ENCODE assay signal across 8 mouse cellular contexts in the genomic region with DNA sequence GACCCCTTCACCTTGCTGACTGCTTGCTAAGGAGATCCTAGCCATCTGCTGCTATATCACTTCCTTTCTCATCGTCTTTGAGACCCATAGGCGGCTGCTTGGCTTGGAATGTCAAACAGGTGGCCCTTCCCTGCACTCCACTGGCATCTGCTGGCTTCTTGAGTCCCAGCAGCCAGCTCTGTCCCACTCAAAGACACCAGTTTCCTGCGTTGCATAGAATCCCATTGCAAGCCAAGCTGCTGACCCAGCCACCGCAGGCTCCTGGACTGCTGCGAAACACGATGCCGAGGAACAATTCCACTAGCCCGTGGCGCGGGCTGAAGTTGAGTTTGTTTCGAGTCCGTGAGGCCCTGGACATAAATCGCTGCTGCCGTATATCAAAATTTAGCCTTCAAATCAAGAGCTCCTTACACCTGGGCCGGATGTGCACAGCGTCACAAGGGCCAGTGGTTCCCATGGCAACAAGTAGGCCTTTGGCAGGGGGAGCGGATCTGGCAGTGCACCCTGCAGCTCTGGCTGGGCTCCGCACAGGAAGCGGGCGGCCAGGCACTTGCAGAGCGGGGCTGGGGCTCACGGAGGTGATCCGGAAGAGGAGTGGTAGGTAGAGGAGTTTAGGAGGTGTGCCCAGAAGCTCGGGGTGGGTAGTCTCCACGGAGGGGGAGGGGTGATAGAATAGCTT. TPM values are rescaled to one million over a fixed set of nuclear protein-coding genes. Genes with fewer than 3 reads are reported as not detected.
DNase-seq lines count a peak whose midpoint lies in the region; ATAC-seq and TF ChIP-seq lines count a peak whose summit lies in the region.

TSS of gene Fndc11 (plus strand) at position 476 of the 679 bp plus-strand sequence.

- 0 out of 2 replicates have a peak, but pooled peaks have one; percentile 8 for TF ChIP-seq CTCF in liver, adult 2 months (IDR thresholded peaks at IDR 0.05; ENCODE audit: low read depth, low read length)

- DNase-seq in urinary bladder, adult 18-20 months (ENCODE audit: low spot score in 2 of 2): peak; percentile 37 to 51
- DNase-seq in urinary bladder, postnatal 10 days (ENCODE audit: low spot score): no peak
- peak; percentile 76 for DNase-seq in forebrain, embryonic 11.5 days (ENCODE audit: low spot score)
- DNase-seq in kidney, postnatal 10 days: peak; percentile 88
- peak; percentile 64 for DNase-seq in liver, adult 2 months (ENCODE audit: extremely low read depth, low read depth, low spot score)
- peak; percentile 72 to 83 for DNase-seq in spleen, postnatal 4 days (ENCODE audit: low spot score in 2 of 2)

- no peaks in the 10 kb centered on the region for H3K36me3 ChIP-seq in forebrain, embryonic 11.5 days (ENCODE audit: control insufficient read depth, insufficient read depth, low read length)
- no peaks in the 10 kb centered on the region for H3K36me3 ChIP-seq in heart, embryonic 16.5 days (ENCODE audit: control insufficient read depth, insufficient read depth)
- H3K36me3 ChIP-seq in liver, adult 2 months (ENCODE audit: control insufficient read depth, insufficient read depth, low read length): no peaks in the 10 kb centered on the region

- H3K9ac ChIP-seq in forebrain, embryonic 11.5 days (ENCODE audit: low read length): peak within 1 kb of the TSS; percentile 52
- peak within 1 kb of the TSS; percentile 52 for H3K9ac ChIP-seq in heart, embryonic 16.5 days (ENCODE audit: low read length)
- H3K9ac ChIP-seq in liver, adult 2 months (ENCODE audit: low read depth, low read length): no peak within 1 kb of the TSS

- H3K4me3 ChIP-seq in forebrain, embryonic 11.5 days (ENCODE audit: low read depth, low read length): peak within 1 kb of the TSS; percentile 26
- peak within 1 kb of the TSS; percentile 48 for H3K4me3 ChIP-seq in heart, embryonic 16.5 days (ENCODE audit: low read length)
- H3K4me3 ChIP-seq in liver, adult 2 months (ENCODE audit: insufficient read depth, low read depth, low read length): peak within 1 kb of the TSS; percentile 0; the same call in 1 of the 2 replicates

- WGBS in forebrain, embryonic 11.5 days: 4% methylated on average over 25 of the region's 25 CpGs
- WGBS in heart, embryonic 16.5 days: 3% methylated on average over 25 of the region's 25 CpGs
- WGBS in liver, adult 2 months: 15% methylated on average over 25 of the region's 25 CpGs

- H3K4me1 ChIP-seq in forebrain, embryonic 11.5 days (replicated peaks; ENCODE audit: control insufficient read depth, insufficient read depth, low read length): peaks cover 7% of the 10 kb centered on the region; the same call in 1 of the 2 replicates
- H3K4me1 ChIP-seq in heart, embryonic 16.5 days (ENCODE audit: control insufficient read depth, insufficient read depth, low read length): peaks cover 17% of the 10 kb centered on the region
- peaks cover 2% of the 10 kb centered on the region; the same call in 1 of the 2 replicates for H3K4me1 ChIP-seq in liver, adult 2 months (ENCODE audit: control insufficient read depth, insufficient read depth, low read length)

- TF ChIP-seq POLR2A in liver, adult 2 months (IDR thresholded peaks at IDR 0.05; ENCODE audit: extremely low read depth, insufficient read depth, low read length): no peak

- no peaks in the 10 kb centered on the region for H3K9me3 ChIP-seq in forebrain, embryonic 11.5 days (ENCODE audit: control insufficient read depth, low read length)
- H3K9me3 ChIP-seq in heart, embryonic 16.5 days (replicated peaks; ENCODE audit: control insufficient read depth, low read length): no peaks in the 10 kb centered on the region

- H3K4me2 ChIP-seq in forebrain, embryonic 11.5 days (ENCODE audit: low read depth, low read length, severe bottlenecking): peak within 1 kb of the TSS; percentile 67
- H3K4me2 ChIP-seq in heart, embryonic 16.5 days (ENCODE audit: low read depth, low read length): peak within 1 kb of the TSS; percentile 75

- H3K27ac ChIP-seq in forebrain, embryonic 11.5 days (ENCODE audit: low read depth, low read length): no peak within 1 kb of the TSS
- peak within 1 kb of the TSS; percentile 67 for H3K27ac ChIP-seq in heart, embryonic 16.5 days (ENCODE audit: low read length)
- H3K27ac ChIP-seq in liver, adult 2 months (replicated peaks; ENCODE audit: insufficient read depth, low read depth, low read length): no peak within 1 kb of the TSS

- H3K27me3 ChIP-seq in forebrain, embryonic 11.5 days (ENCODE audit: control insufficient read depth, insufficient read depth, low read length): no peaks in the 10 kb centered on the region
- H3K27me3 ChIP-seq in heart, embryonic 16.5 days (ENCODE audit: control insufficient read depth, insufficient read depth, low read length): no peaks in the 10 kb centered on the region
- H3K27me3 ChIP-seq in liver, adult 2 months (ENCODE audit: control insufficient read depth, insufficient read depth, low read length): no peaks in the 10 kb centered on the region

- peak; percentile 87 for ATAC-seq in forebrain, embryonic 11.5 days (replicated peaks; ENCODE audit: low FRiP score)
- ATAC-seq in heart, embryonic 16.5 days (replicated peaks; ENCODE audit: extremely low read depth, insufficient read depth, low FRiP score): peak; percentile 94
- peak; percentile 81 for ATAC-seq in monocyte, adult 5-6 weeks (replicated peaks; ENCODE audit: insufficient number of reproducible peaks, low FRiP score, low TSS enrichment, poor library complexity, severe bottlenecking)

- H3K79me2 ChIP-seq in liver, adult 2 months (ENCODE audit: control insufficient read depth, insufficient read depth, low read length): no peaks in the 10 kb centered on the region

RNA-seq across cellular contexts. Expression of gene Fndc11, which starts in this region (rescaled TPM):
- polyA plus RNA-seq in forebrain, embryonic 11.5 days (2014; fragmentation: Nextera tagmentation; extraction: Ambion mirVana): 0.24 TPM in 1 of 2 replicates, not detected in the other
- polyA plus RNA-seq in heart, embryonic 16.5 days (2015; fragmentation: Nextera tagmentation; extraction: Ambion mirVana): 0.12 and 0.20 TPM in 2 replicates
- not detected in 2 replicates for total RNA-seq in liver, adult 2 months (2014; rRNA removed)
- 0.10 and 0.12 TPM in 2 replicates for polyA plus RNA-seq in liver, adult 2 months (2012; rRNA removed)
- 0.39 TPM in 1 of 3 replicates, not detected in the others for total RNA-seq in monocyte, adult 5-6 weeks (2017)

Comparison
In these comparisons a context has a peak if more than half of its experiments do, and no peak if none do; other contexts are left out.
1. Peak in DNase-seq, ATAC-seq, H3K4me3 ChIP-seq, H3K9ac ChIP-seq and H3K4me2 ChIP-seq in forebrain, embryonic 11.5 days; RNA of the gene not detected or under 1 TPM.
2. Peak in ATAC-seq, H3K4me3 ChIP-seq, H3K27ac ChIP-seq, H3K9ac ChIP-seq and H3K4me2 ChIP-seq in heart, embryonic 16.5 days; RNA of the gene not detected or under 1 TPM.
3. Peak in DNase-seq and H3K4me3 ChIP-seq in liver, adult 2 months; RNA of the gene not detected or under 1 TPM.
4. Peak in ATAC-seq in monocyte, adult 5-6 weeks; RNA of the gene not detected or under 1 TPM.